Mouse (Mus musculus) liver, embryonic 14.5 days (tissue): ENCODE results near the gene Gnai1. TPM values are rescaled to one million over a fixed set of nuclear protein-coding genes. Genes with fewer than 3 reads are reported as not detected.

Source experiments
- ATAC-seq: fragments of 200-750 bp; cut with Nextera tagmentation; 2 replicates; pipeline ENCODE4 v1.8.0; 2017; ENCODE audit warnings: moderate number of reproducible peaks, mild to moderate bottlenecking, moderate library complexity; ENCODE audit not compliant: insufficient read depth
- DNase-seq, 3 experiments: peaks; one replicate each; pipeline ENCODE4 v3.0.0-alpha.2; 2012 to 2013; ENCODE audit warnings: low read depth in 3 of 3, low spot score in 3 of 3
- H3K27ac ChIP-seq: fragments of 300-500 bp; sonication (generic); 2 replicates; pipeline ENCODE4 v1.5.1; 2014; ENCODE audit warnings: moderate library complexity, mild to moderate bottlenecking, control low read depth, inconsistent platforms
- H3K27me3 ChIP-seq: fragments of 300-500 bp; sonication (generic); 2 replicates; pipeline ENCODE4 v1.6.1; 2014; ENCODE audit warnings: mild to moderate bottlenecking, low read length, moderate library complexity; ENCODE audit not compliant: control insufficient read depth, insufficient read depth
- H3K36me3 ChIP-seq: fragments of 300-500 bp; sonication (generic); replicated peaks from 2 replicates; pipeline ENCODE4 v1.6.1; 2014; ENCODE audit warnings: low read depth; ENCODE audit not compliant: control insufficient read depth, insufficient read depth
- H3K4me1 ChIP-seq, 2 experiments: fragments of 200-500 bp in 1 of 2; fragments of 300-500 bp in 1 of 2; sonication (generic) in 1 of 2; replicated peaks; 2 replicates each; pipeline ENCODE4 v1.6.1; 2012 to 2014; ENCODE audit warnings: antibody characterized with exemption in 1 of 2, inconsistent platforms in 1 of 2, low read length in 1 of 2; ENCODE audit not compliant: control insufficient read depth in 2 of 2, insufficient read depth in 2 of 2
- H3K4me2 ChIP-seq: fragments of 300-500 bp; sonication (generic); 2 replicates; pipeline ENCODE4 v1.6.1; 2014; ENCODE audit warnings: low read depth, mild to moderate bottlenecking, control low read depth, moderate library complexity
- H3K4me3 ChIP-seq, 2 experiments: fragments of 200-500 bp in 1 of 2; fragments of 300-500 bp in 1 of 2; sonication (generic) in 1 of 2; 2 replicates each; pipeline ENCODE4 v1.5.1; 2012 to 2014; ENCODE audit warnings: low read depth in 2 of 2, low read length in 2 of 2, mild to moderate bottlenecking in 2 of 2, control low read depth in 1 of 2, inconsistent platforms in 1 of 2, moderate library complexity in 1 of 2; ENCODE audit not compliant: insufficient read depth in 1 of 2
- H3K9ac ChIP-seq: fragments of 300-500 bp; sonication (generic); replicated peaks from 2 replicates; pipeline ENCODE4 v1.6.1; 2014; ENCODE audit warnings: mild to moderate bottlenecking, control low read depth, moderate library complexity
- H3K9me3 ChIP-seq: fragments of 300-500 bp; sonication (generic); 2 replicates; pipeline ENCODE4 v1.6.1; 2016; ENCODE audit warnings: low read length, mixed read lengths; ENCODE audit not compliant: control insufficient read depth
- CTCF ChIP-seq: IDR thresholded peaks from 2 replicates; pipeline ENCODE4 v1.5.1; 2016; ENCODE audit warnings: antibody characterized with exemption, low read depth, control low read depth
- EP300 ChIP-seq: IDR thresholded peaks from 2 replicates; pipeline ENCODE4 v1.6.1; 2016; ENCODE audit warnings: antibody characterized with exemption, low read depth
- WGBS: fragments of 180-500 bp; shearing (Covaris S2); extraction: QIAGEN DNeasy Blood & Tissue Kit; methylation state at CpG from one replicate; pipeline ENCODE4 v1.1.7; 2014; ENCODE audit not compliant: insufficient replicate concordance; 5-methylcytosine and 5-hydroxymethylcytosine counted together
- polyA plus RNA-seq, 2 experiments: library from polyadenylated mRNA; depleted of rRNA in 1 of 2; stranded (reverse) in 1 of 2; unstranded in 1 of 2; fragments of >200 nt; fragmentation: Nextera tagmentation in 1 of 2; extraction: Ambion mirVana in 1 of 2; gene quantifications; 2 replicates each; pipeline versions ENCODE4 v1.2.1 to v1.2.3; 2012 to 2014

Gene Gnai1
- polyA plus RNA-seq, 2 experiments, result 0.71 to 1.2 TPM

DNA sequence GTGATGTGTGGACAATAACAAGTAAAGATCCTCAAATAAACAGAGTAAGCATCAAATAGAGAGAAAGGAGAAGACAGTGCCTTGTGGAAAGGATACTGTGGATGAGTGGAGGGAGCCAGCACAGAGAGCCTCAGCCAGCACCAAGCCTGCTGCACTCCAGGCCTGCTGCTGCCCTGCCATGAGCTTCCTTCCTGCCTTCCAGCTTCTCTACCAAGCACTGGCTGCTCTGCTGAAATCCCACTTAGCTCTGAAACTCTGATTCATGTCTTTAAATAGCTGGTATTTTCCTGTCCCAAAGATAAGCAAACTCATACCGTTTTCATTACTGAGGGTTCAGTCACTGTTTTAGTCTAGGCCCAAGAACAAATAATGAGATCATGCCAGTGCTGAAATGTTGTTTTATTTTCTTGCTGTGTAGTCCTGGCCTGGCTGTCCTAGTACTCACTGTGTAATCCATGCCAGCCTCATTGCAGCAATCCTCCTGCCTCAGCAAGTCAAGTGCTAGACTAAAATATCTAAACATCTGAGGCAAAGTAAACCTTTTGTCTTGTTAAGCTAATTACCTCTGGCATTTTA, 52.8 kb downstream of the Gnai1 start:
- H3K36me3 ChIP-seq, result no peaks in the 10 kb centered on the region
- no peak overlapping the region for H3K4me3 ChIP-seq
- no peak overlapping the region for H3K4me2 ChIP-seq
- H3K27ac ChIP-seq, result no peak overlapping the region
- ATAC-seq (no peak), DNase-seq (no peak)
- WGBS, result 16% methylated on average over 1 of the region's 1 CpGs
- no peaks in the 10 kb centered on the region for H3K9me3 ChIP-seq
- H3K27me3 ChIP-seq, result no peaks in the 10 kb centered on the region
- no peaks in the 10 kb centered on the region for H3K4me1 ChIP-seq
- TF ChIP-seq EP300 (no peak), CTCF (no peak)
- no peak overlapping the region for H3K9ac ChIP-seq

DNA sequence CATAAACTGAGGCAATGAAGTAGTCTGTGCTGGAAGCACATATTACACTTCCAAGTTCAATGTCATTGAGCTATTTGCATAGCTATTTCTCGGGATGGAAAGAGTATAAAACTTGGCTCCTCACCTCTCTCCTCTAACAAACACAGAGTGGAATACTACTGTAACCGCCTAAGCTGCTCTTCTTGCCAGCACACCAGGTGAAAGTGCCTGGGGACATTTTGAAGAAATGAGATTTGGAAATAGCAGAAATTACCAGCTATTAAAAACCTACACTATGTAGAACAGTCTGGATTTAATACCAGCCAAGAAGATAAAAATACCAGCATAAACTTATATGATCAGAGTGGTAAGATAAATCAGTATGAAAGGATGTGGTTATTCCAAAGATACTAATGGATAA, 63.6 kb downstream of the Gnai1 start:
- Histone ChIP-seq H3K36me3 (no peaks in the 10 kb centered on the region), H3K4me2 (no peak overlapping the region), H3K27ac (no peak overlapping the region), H3K4me3 (no peak overlapping the region), H3K9me3 (no peaks in the 10 kb centered on the region), H3K27me3 (no peaks in the 10 kb centered on the region), H3K9ac (no peak overlapping the region), H3K4me1 (no peaks in the 10 kb centered on the region)
- 48% methylated on average over 2 of the region's 2 CpGs for WGBS
- ATAC-seq, result no peak
- TF ChIP-seq EP300, result no peak
- no peak for TF ChIP-seq CTCF
- DNase-seq, result no peak

- no peak for ATAC-seq
Measured at GRCm38 (mm10) chr5:18292744-18293143, 67.4 kb downstream of the Gnai1 start.

GRCm38 (mm10) chr5:18289530-18289929, 70.6 kb downstream of the Gnai1 start:
- no peak for DNase-seq
- WGBS, result 66% methylated on average over 4 of the region's 4 CpGs
- no peak for ATAC-seq
- H3K9me3 ChIP-seq, result no peaks in the 10 kb centered on the region
- H3K9ac ChIP-seq, result no peak overlapping the region
- no peaks in the 10 kb centered on the region for H3K4me1 ChIP-seq
- H3K27me3 ChIP-seq, result no peaks in the 10 kb centered on the region
- no peaks in the 10 kb centered on the region for H3K36me3 ChIP-seq
- no peak for TF ChIP-seq EP300
- TF ChIP-seq CTCF, result no peak
- H3K4me2 ChIP-seq, result no peak overlapping the region
- no peak overlapping the region for H3K27ac ChIP-seq
- no peak overlapping the region for H3K4me3 ChIP-seq

More at GRCm38 (mm10) chr5:18292744-18293143, 67.4 kb downstream of the Gnai1 start:
- no peaks in the 10 kb centered on the region for H3K27me3 ChIP-seq
- H3K36me3 ChIP-seq, result no peaks in the 10 kb centered on the region
- H3K27ac ChIP-seq, result no peak overlapping the region
- H3K4me1 ChIP-seq, result no peaks in the 10 kb centered on the region
- no peak for DNase-seq
- no peak for TF ChIP-seq EP300
- TF ChIP-seq CTCF, result no peak
- WGBS, result 86% methylated on average over 5 of the region's 5 CpGs
- no peak overlapping the region for H3K4me2 ChIP-seq
- H3K9me3 ChIP-seq, result no peaks in the 10 kb centered on the region
- H3K4me3 ChIP-seq, result no peak overlapping the region
- no peak overlapping the region for H3K9ac ChIP-seq

- no peaks in the 10 kb centered on the region for H3K4me1 ChIP-seq
Measured at GRCm38 (mm10) chr5:18288694-18289093, 71.5 kb downstream of the Gnai1 start.

More at GRCm38 (mm10) chr5:18288694-18289093, 71.5 kb downstream of the Gnai1 start:
- DNase-seq (no peak), ATAC-seq (no peak)
- TF ChIP-seq EP300 (no peak), CTCF (no peak)
- no peaks in the 10 kb centered on the region for H3K27me3 ChIP-seq
- no peak overlapping the region for H3K4me2 ChIP-seq
- H3K36me3 ChIP-seq, result no peaks in the 10 kb centered on the region
- 77% methylated on average over 7 of the region's 7 CpGs for WGBS
- H3K4me3 ChIP-seq, result no peak overlapping the region
- H3K9me3 ChIP-seq, result no peaks in the 10 kb centered on the region
- no peak overlapping the region for H3K9ac ChIP-seq
- no peak overlapping the region for H3K27ac ChIP-seq
